In genomic region chr4:133813992-133814803, GRCm38 (mm10) we compare ENCODE assay signal across 8 mouse cellular contexts. TPM values are rescaled to one million over a fixed set of nuclear protein-coding genes. Genes with fewer than 3 reads are reported as not detected.
DNase-seq lines count a peak whose midpoint lies in the region; ATAC-seq and TF ChIP-seq lines count a peak whose summit lies in the region.

No protein-coding gene starts in this region.

- H3K9ac ChIP-seq in kidney, embryonic 15.5 days: peak overlapping the region; percentile 77
- peak overlapping the region; percentile 66 for H3K9ac ChIP-seq in limb, embryonic 15.5 days
- H3K9ac ChIP-seq in midbrain, postnatal 0 days (replicated peaks; ENCODE audit: low read length, poor library complexity, severe bottlenecking): peak overlapping the region; percentile 72

- peak overlapping the region; percentile 73 for H3K4me2 ChIP-seq in kidney, embryonic 15.5 days
- peak overlapping the region; percentile 59 for H3K4me2 ChIP-seq in limb, embryonic 15.5 days
- H3K4me2 ChIP-seq in midbrain, postnatal 0 days (ENCODE audit: low read depth, low read length, poor library complexity, severe bottlenecking): peak overlapping the region; percentile 49

- ATAC-seq in erythroblast, adult 5-6 weeks (replicated peaks; ENCODE audit: low FRiP score, poor library complexity, severe bottlenecking): peak; percentile 47
- ATAC-seq in kidney, embryonic 15.5 days (replicated peaks; ENCODE audit: low FRiP score): peak; percentile 66
- peak; percentile 85 for ATAC-seq in limb, embryonic 15.5 days (ENCODE audit: insufficient number of reproducible peaks, low FRiP score, low TSS enrichment, low read depth)
- ATAC-seq in midbrain, postnatal 0 days (ENCODE audit: low FRiP score): peak; percentile 74

- H3K9me3 ChIP-seq in heart, embryonic 10.5 days: no peaks in the 10 kb centered on the region
- H3K9me3 ChIP-seq in kidney, embryonic 15.5 days (replicated peaks): no peaks in the 10 kb centered on the region
- no peaks in the 10 kb centered on the region for H3K9me3 ChIP-seq in limb, embryonic 15.5 days
- H3K9me3 ChIP-seq in midbrain, postnatal 0 days (ENCODE audit: low read length): no peaks in the 10 kb centered on the region

- H3K27me3 ChIP-seq in heart, embryonic 10.5 days (ENCODE audit: insufficient read depth, poor library complexity, severe bottlenecking): no peaks in the 10 kb centered on the region
- no peaks in the 10 kb centered on the region for H3K27me3 ChIP-seq in kidney, embryonic 15.5 days
- no peaks in the 10 kb centered on the region for H3K27me3 ChIP-seq in limb, embryonic 15.5 days
- no peaks in the 10 kb centered on the region for H3K27me3 ChIP-seq in midbrain, postnatal 0 days (ENCODE audit: insufficient read depth, low read length)

- H3K4me3 ChIP-seq in heart, embryonic 10.5 days: peak overlapping the region; percentile 72
- peak overlapping the region; percentile 61 for H3K4me3 ChIP-seq in kidney, embryonic 15.5 days (replicated peaks)
- peak overlapping the region; percentile 67 for H3K4me3 ChIP-seq in limb, embryonic 15.5 days
- H3K4me3 ChIP-seq in midbrain, postnatal 0 days (ENCODE audit: low read depth, low read length): peak overlapping the region; percentile 65

- peaks cover 34% of the 10 kb centered on the region for H3K4me1 ChIP-seq in heart, embryonic 10.5 days
- peaks cover 32% of the 10 kb centered on the region for H3K4me1 ChIP-seq in kidney, embryonic 15.5 days
- H3K4me1 ChIP-seq in limb, embryonic 15.5 days: peaks cover 28% of the 10 kb centered on the region
- no peaks in the 10 kb centered on the region for H3K4me1 ChIP-seq in midbrain, postnatal 0 days (ENCODE audit: insufficient read depth, low read length)

- H3K36me3 ChIP-seq in heart, embryonic 10.5 days: no peaks in the 10 kb centered on the region
- H3K36me3 ChIP-seq in kidney, embryonic 15.5 days: no peaks in the 10 kb centered on the region
- no peaks in the 10 kb centered on the region for H3K36me3 ChIP-seq in limb, embryonic 15.5 days
- no peaks in the 10 kb centered on the region for H3K36me3 ChIP-seq in midbrain, postnatal 0 days (ENCODE audit: insufficient read depth, low read length)

- DNase-seq in B cell, adult 2 months: peak; percentile 88 to 91
- DNase-seq in brain, adult 2 months (ENCODE audit: low read depth, low spot score): peak; percentile 93
- peak; percentile 92 for DNase-seq in heart, embryonic 10.5 days (ENCODE audit: low spot score)
- DNase-seq in midbrain, postnatal 0 days (ENCODE audit: low spot score): peak; percentile 93
- peak; percentile 88 to 91 for DNase-seq in spleen, postnatal 10 days (ENCODE audit: low spot score in 2 of 2)

- peak overlapping the region; percentile 100 for H3K27ac ChIP-seq in heart, embryonic 10.5 days
- H3K27ac ChIP-seq in kidney, embryonic 15.5 days: peak overlapping the region; percentile 100
- peak overlapping the region; percentile 100 for H3K27ac ChIP-seq in limb, embryonic 15.5 days
- peak overlapping the region; percentile 95 for H3K27ac ChIP-seq in midbrain, postnatal 0 days (ENCODE audit: low read depth, low read length)

- peak; percentile 64 for TF ChIP-seq CTCF in midbrain, postnatal 0 days (IDR thresholded peaks at IDR 0.05)

- WGBS in heart, embryonic 10.5 days: under 1% methylated on average over 71 of the region's 80 CpGs
- under 1% methylated on average over 66 of the region's 80 CpGs for WGBS in kidney, embryonic 15.5 days
- WGBS in limb, embryonic 15.5 days: under 1% methylated on average over 49 of the region's 80 CpGs
- WGBS in midbrain, postnatal 0 days: under 1% methylated on average over 52 of the region's 80 CpGs

RNA-seq across cellular contexts. Expression of gene Arid1a, which starts 57.6 kb away (rescaled TPM):
- total RNA-seq in erythroblast, adult 5-6 weeks (2015; ENCODE audit: low replicate concordance): 31.1 and 41.2 TPM in 2 replicates
- total RNA-seq in erythroblast, adult 5-6 weeks (2017; ENCODE audit: low replicate concordance): 21.9 and 27.2 TPM in 2 replicates
- polyA plus RNA-seq in heart, embryonic 10.5 days (2016; fragmentation: Nextera tagmentation; extraction: Ambion mirVana): 23.8 and 31.5 TPM in 2 replicates
- 33.5 and 36.1 TPM in 2 replicates for polyA plus RNA-seq in kidney, embryonic 15.5 days (2015; fragmentation: Nextera tagmentation; extraction: Ambion mirVana)
- 21.7 and 24.2 TPM in 2 replicates for polyA plus RNA-seq in limb, embryonic 15.5 days (2015; fragmentation: Nextera tagmentation; extraction: Ambion mirVana)
- 59.1 and 66.2 TPM in 2 replicates for total RNA-seq in midbrain, postnatal 0 days (2014; rRNA removed)
- polyA plus RNA-seq in midbrain, postnatal 0 days (2015; fragmentation: Nextera tagmentation; extraction: Ambion mirVana): 16.7 and 19.5 TPM in 2 replicates

Comparison
In these comparisons a context has a peak if more than half of its experiments do, and no peak if none do; other contexts are left out.
1. Peak in every context shown above with its lines: DNase-seq, ATAC-seq, H3K4me3 ChIP-seq and H3K27ac ChIP-seq.